Mouse (Mus musculus): ENCODE results near the gene Gpn2. TPM values are rescaled to one million over a fixed set of nuclear protein-coding genes. Genes with fewer than 3 reads are reported as not detected.

Gpn2 gene
- total RNA-seq, 2 experiments from 2014 or later = 9.0 to 9.8 TPM

- DNase-seq = peak; percentile 72 to 82
- intact Hi-C loops (cut with DNase I) = loop anchor here (1.0 to 2.0 kb wide), 2 partner anchors 58 to 230 kb away; partner anchors contain the start of gene Zdhhc18
Observed at GRCm38 (mm10) chr4:133592570-133592969, 8.4 kb downstream of the Gpn2 start.

GRCm38 (mm10) chr4:133595538-133595937 is 11.4 kb downstream of the Gpn2 start:
- DNase-seq = no peak
- intact Hi-C loops (cut with DNase I) = no loop called here

GRCm38 (mm10) chr4:133596084-133596483 is 11.9 kb downstream of the Gpn2 start:
- intact Hi-C loops (cut with DNase I) = no loop called here
- no peak for DNase-seq

GRCm38 (mm10) chr4:133598616-133599015 is 14.5 kb downstream of the Gpn2 start:
- intact Hi-C loops (cut with DNase I) = no loop called here
- no peak for DNase-seq

- DNase-seq = no peak
- intact Hi-C loops (cut with DNase I) = no loop called here
Observed at GRCm38 (mm10) chr4:133599116-133599515, 15.0 kb downstream of the Gpn2 start.

GRCm38 (mm10) chr4:133599571-133600073 is 15.5 kb downstream of the Gpn2 start:
- intact Hi-C loops (cut with DNase I) = no loop called here

GRCm38 (mm10) chr4:133600306-133600705 is 16.1 kb downstream of the Gpn2 start:
- intact Hi-C loops (cut with DNase I) = no loop called here
- no peak for DNase-seq

More at GRCm38 (mm10) chr4:133599571-133600073, 15.5 kb downstream of the Gpn2 start:
- peak; percentile 91 to 93 for DNase-seq

- peak in 1 of 2 experiments; percentile 45 for DNase-seq
- intact Hi-C loops (cut with DNase I) = no loop called here
Observed at GRCm38 (mm10) chr4:133601721-133602218, 17.6 kb downstream of the Gpn2 start, which contains the start of gene Sfn. Gene Sfn, minus strand, starts transcription at chr4:133602168.

GRCm38 (mm10) chr4:133603056-133603455 is 18.9 kb downstream of the Gpn2 start:
- intact Hi-C loops (cut with DNase I) = no loop called here
- no peak for DNase-seq

GRCm38 (mm10) chr4:133604175-133604574 is 20.0 kb downstream of the Gpn2 start:
- intact Hi-C loops (cut with DNase I) = no loop called here
- DNase-seq = no peak

- no peak for DNase-seq
- intact Hi-C loops (cut with DNase I) = no loop called here
Observed at GRCm38 (mm10) chr4:133604856-133605255, 20.7 kb downstream of the Gpn2 start.

GRCm38 (mm10) chr4:133605330-133605729 is 21.2 kb downstream of the Gpn2 start:
- no peak for DNase-seq
- intact Hi-C loops (cut with DNase I) = no loop called here

GRCm38 (mm10) chr4:133607284-133607683 is 23.1 kb downstream of the Gpn2 start:
- intact Hi-C loops (cut with DNase I) = no loop called here

GRCm38 (mm10) chr4:133609719-133610118 is 25.6 kb downstream of the Gpn2 start:
- intact Hi-C loops (cut with DNase I) = loop anchor here (5.0 kb wide), 1 partner anchor 43 kb away; the partner anchor contains the start of gene Zdhhc18

More at GRCm38 (mm10) chr4:133607284-133607683, 23.1 kb downstream of the Gpn2 start:
- DNase-seq = no peak

GRCm38 (mm10) chr4:133611815-133612214 is 27.7 kb downstream of the Gpn2 start:
- intact Hi-C loops (cut with DNase I) = loop anchor here (5.0 kb wide), 1 partner anchor 40 kb away; the partner anchor contains the start of gene Zdhhc18
- no peak for DNase-seq

More at GRCm38 (mm10) chr4:133609719-133610118, 25.6 kb downstream of the Gpn2 start:
- DNase-seq = peak; percentile 82 to 92

GRCm38 (mm10) chr4:133612416-133612815 is 28.3 kb downstream of the Gpn2 start:
- no peak for DNase-seq
- intact Hi-C loops (cut with DNase I) = loop anchor here (5.0 kb wide), 1 partner anchor 40 kb away; the partner anchor contains the start of gene Zdhhc18

GRCm38 (mm10) chr4:133613026-133613425 is 28.9 kb downstream of the Gpn2 start:
- no peak for DNase-seq
- intact Hi-C loops (cut with DNase I) = loop anchor here (5.0 kb wide), 1 partner anchor 39 kb away; the partner anchor contains the start of gene Zdhhc18

- intact Hi-C loops (cut with DNase I) = loop anchor here (5.0 kb wide), 1 partner anchor 38 kb away; the partner anchor contains the start of gene Zdhhc18
- DNase-seq = no peak
Observed at GRCm38 (mm10) chr4:133613867-133614266, 29.7 kb downstream of the Gpn2 start.

GRCm38 (mm10) chr4:133614274-133614761 is 30.2 kb downstream of the Gpn2 start:
- intact Hi-C loops (cut with DNase I) = loop anchor here (5.0 kb wide), 1 partner anchor 38 kb away; the partner anchor contains the start of gene Zdhhc18
- DNase-seq = peak; percentile 48 to 53

- DNase-seq = no peak
- intact Hi-C loops (cut with DNase I) = no loop called here
Observed at GRCm38 (mm10) chr4:133615416-133615815, 31.3 kb downstream of the Gpn2 start.

- no peak for DNase-seq
- intact Hi-C loops (cut with DNase I) = no loop called here
Observed at GRCm38 (mm10) chr4:133617936-133618335, 33.8 kb downstream of the Gpn2 start.
